Mouse (Mus musculus): ENCODE results near the gene Gpr108. TPM values are rescaled to one million over a fixed set of nuclear protein-coding genes. Genes with fewer than 3 reads are reported as not detected.

The Gpr108 gene
- polyA plus RNA-seq (2014; fragmentation: Nextera tagmentation; extraction: Ambion mirVana) = 27.4 and 29.0 TPM in 2 replicates

DNA sequence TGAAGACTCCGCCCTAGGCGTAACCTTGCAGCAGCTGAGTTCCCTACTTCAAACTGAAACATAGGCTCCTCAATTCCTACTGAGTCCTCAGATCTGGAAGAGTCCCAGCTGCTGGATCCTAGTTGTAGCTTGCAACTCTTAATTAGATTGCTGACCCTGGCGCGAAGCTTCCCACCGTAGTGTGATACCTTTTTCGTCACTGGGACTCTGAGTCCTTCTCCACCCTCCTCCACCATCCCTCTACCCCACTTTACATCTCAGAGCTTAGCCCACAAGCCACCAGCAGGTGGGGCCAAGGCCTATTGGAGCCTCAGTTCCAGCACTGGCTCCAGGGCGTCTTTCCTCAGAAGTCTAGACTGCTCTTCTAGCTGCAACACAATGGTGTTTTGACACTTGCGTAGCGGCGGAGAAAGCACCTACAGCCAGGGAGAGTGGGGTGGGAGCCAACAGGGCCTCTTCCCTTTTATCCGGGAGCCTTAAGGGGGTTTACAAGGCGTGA, at the start of gene Gpr108:
Gene Gpr108, minus strand, starts transcription at position 246 of the 499 bp plus-strand sequence.
- Histone ChIP-seq H3K4me2 (ENCODE audit: low read length) (peak within 1 kb of the TSS; percentile 96), H3K36me3 (ENCODE audit: control insufficient read depth, insufficient read depth, low read length) (peaks cover 16% of the 10 kb centered on the region), H3K4me1 (ENCODE audit: control insufficient read depth in 2 of 2, insufficient read depth in 2 of 2, low read length in 2 of 2) (peaks cover 13 to 20% of the 10 kb centered on the region in 2 experiments), H3K4me3 (ENCODE audit: control insufficient read depth in 1 of 2, insufficient read depth in 1 of 2, low read depth in 1 of 2, low read length in 2 of 2) (peak within 1 kb of the TSS; percentile 77 to 89), H3K9me3 (ENCODE audit: control insufficient read depth, low read length) (no peaks in the 10 kb centered on the region), H3K27ac (replicated peaks in 1 of 2; ENCODE audit: control insufficient read depth in 1 of 2, insufficient read depth in 1 of 2, low read depth in 2 of 2, low read length in 2 of 2) (peak within 1 kb of the TSS; percentile 91 to 95), H3K27me3 (ENCODE audit: control insufficient read depth, insufficient read depth, low read length) (no peaks in the 10 kb centered on the region), H3K9ac (ENCODE audit: low read length) (peak within 1 kb of the TSS; percentile 84)
- peak; percentile 64 for ATAC-seq (ENCODE audit: insufficient number of reproducible peaks, insufficient read depth, low FRiP score, low read depth)
- 2% methylated on average over 12 of the region's 12 CpGs for WGBS

- H3K9me3 ChIP-seq (ENCODE audit: control insufficient read depth, low read length) = no peaks in the 10 kb centered on the region
- no peak overlapping the region for H3K4me2 ChIP-seq (ENCODE audit: low read length)
- H3K4me3 ChIP-seq (ENCODE audit: control insufficient read depth in 1 of 2, insufficient read depth in 1 of 2, low read depth in 1 of 2, low read length in 2 of 2) = no peak overlapping the region
- H3K9ac ChIP-seq (ENCODE audit: low read length) = no peak overlapping the region
- H3K36me3 ChIP-seq (ENCODE audit: control insufficient read depth, insufficient read depth, low read length) = no peaks in the 10 kb centered on the region
- WGBS = 82% methylated on average over 12 of the region's 12 CpGs
- no peak for ATAC-seq (ENCODE audit: insufficient number of reproducible peaks, insufficient read depth, low FRiP score, low read depth)
- no peaks in the 10 kb centered on the region for H3K4me1 ChIP-seq (ENCODE audit: control insufficient read depth in 2 of 2, insufficient read depth in 2 of 2, low read length in 2 of 2)
- no peak overlapping the region for H3K27ac ChIP-seq (replicated peaks in 1 of 2; ENCODE audit: control insufficient read depth in 1 of 2, insufficient read depth in 1 of 2, low read depth in 2 of 2, low read length in 2 of 2)
- H3K27me3 ChIP-seq (ENCODE audit: control insufficient read depth, insufficient read depth, low read length) = no peaks in the 10 kb centered on the region
These were observed 48.8 kb upstream of the Gpr108 start for GRCm38 (mm10) chr17:57297040-57297439.

DNA sequence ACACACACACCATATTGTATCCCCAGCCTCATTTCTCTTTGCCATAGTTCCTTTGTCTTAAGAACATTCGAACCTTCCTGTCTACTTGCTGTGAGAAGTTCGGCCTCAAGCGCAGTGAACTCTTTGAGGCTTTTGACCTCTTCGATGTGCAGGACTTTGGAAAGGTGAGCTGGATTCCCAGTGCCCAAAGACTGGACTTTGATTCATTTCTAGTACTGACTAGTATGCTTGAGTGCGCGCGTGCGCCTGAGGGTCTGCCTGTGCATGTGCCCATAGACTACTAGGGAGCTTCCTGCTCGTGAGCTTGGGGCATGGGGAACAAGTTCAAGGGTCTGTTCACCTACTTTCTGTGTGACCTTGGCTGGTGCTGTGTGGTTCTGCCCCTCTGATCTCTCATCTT, 47.7 kb upstream of the Gpr108 start:
- H3K36me3 ChIP-seq (ENCODE audit: control insufficient read depth, insufficient read depth, low read length) = no peaks in the 10 kb centered on the region
- 90% methylated on average over 9 of the region's 9 CpGs for WGBS
- no peak for ATAC-seq (ENCODE audit: insufficient number of reproducible peaks, insufficient read depth, low FRiP score, low read depth)

DNA sequence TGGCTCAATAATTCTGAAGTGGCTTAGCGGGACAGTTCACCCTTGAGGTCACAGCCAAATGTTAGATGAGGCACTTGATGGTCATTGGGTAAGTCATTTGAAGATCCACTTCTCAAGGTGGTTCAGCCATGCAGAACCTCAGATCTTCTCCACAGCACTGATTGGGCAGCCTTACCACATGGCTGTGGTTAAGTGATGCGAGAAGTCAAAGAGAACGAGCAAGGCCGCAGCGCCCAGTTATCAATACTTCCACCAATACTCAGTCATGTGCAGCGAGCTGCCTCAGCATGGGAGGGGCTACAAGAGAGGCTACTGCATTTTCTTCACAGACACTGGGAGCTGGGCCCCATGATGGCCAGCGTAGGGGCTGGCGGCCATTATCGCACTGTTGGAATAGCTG, 44.7 kb upstream of the Gpr108 start:
- Histone ChIP-seq H3K27ac (replicated peaks in 1 of 2; ENCODE audit: control insufficient read depth in 1 of 2, insufficient read depth in 1 of 2, low read depth in 2 of 2, low read length in 2 of 2) (no peak overlapping the region), H3K4me2 (ENCODE audit: low read length) (no peak overlapping the region), H3K9me3 (ENCODE audit: control insufficient read depth, low read length) (no peaks in the 10 kb centered on the region), H3K4me3 (ENCODE audit: control insufficient read depth in 1 of 2, insufficient read depth in 1 of 2, low read depth in 1 of 2, low read length in 2 of 2) (no peak overlapping the region), H3K36me3 (ENCODE audit: control insufficient read depth, insufficient read depth, low read length) (no peaks in the 10 kb centered on the region), H3K9ac (ENCODE audit: low read length) (no peak overlapping the region), H3K4me1 (ENCODE audit: control insufficient read depth in 2 of 2, insufficient read depth in 2 of 2, low read length in 2 of 2) (peaks cover 0 to 3% of the 10 kb centered on the region in 2 experiments; a peak in 1 of 4 replicates), H3K27me3 (ENCODE audit: control insufficient read depth, insufficient read depth, low read length) (no peaks in the 10 kb centered on the region)
- ATAC-seq (ENCODE audit: insufficient number of reproducible peaks, insufficient read depth, low FRiP score, low read depth) = no peak
- WGBS = 92% methylated on average over 9 of the region's 9 CpGs

More for the DNA sequence above, 47.7 kb upstream of the Gpr108 start:
- no peaks in the 10 kb centered on the region for H3K27me3 ChIP-seq (ENCODE audit: control insufficient read depth, insufficient read depth, low read length)
- no peak overlapping the region for H3K27ac ChIP-seq (replicated peaks in 1 of 2; ENCODE audit: control insufficient read depth in 1 of 2, insufficient read depth in 1 of 2, low read depth in 2 of 2, low read length in 2 of 2)
- no peak overlapping the region for H3K9ac ChIP-seq (ENCODE audit: low read length)
- no peak overlapping the region for H3K4me3 ChIP-seq (ENCODE audit: control insufficient read depth in 1 of 2, insufficient read depth in 1 of 2, low read depth in 1 of 2, low read length in 2 of 2)
- no peak overlapping the region for H3K4me2 ChIP-seq (ENCODE audit: low read length)
- no peaks in the 10 kb centered on the region for H3K4me1 ChIP-seq (ENCODE audit: control insufficient read depth in 2 of 2, insufficient read depth in 2 of 2, low read length in 2 of 2)
- no peaks in the 10 kb centered on the region for H3K9me3 ChIP-seq (ENCODE audit: control insufficient read depth, low read length)

DNA sequence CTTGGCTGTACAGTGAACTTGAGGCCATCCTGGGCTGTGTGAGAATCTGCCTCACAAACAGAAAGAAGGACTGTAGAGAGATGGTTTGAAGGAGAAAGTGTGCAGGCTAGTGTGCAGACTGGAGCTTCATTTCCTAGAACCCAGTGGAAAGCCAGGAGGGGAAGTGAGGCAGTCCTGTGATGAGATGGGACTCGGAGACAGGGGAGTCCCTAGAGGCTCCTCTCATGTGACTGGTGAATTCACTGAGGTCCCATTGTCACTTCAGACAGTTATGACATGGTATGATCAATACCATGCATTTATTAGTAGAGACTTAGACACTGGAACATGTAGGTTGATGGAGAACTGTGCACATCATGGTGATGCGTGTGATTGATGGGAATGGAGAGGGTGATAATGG, 44.1 kb upstream of the Gpr108 start:
- Histone ChIP-seq H3K9me3 (ENCODE audit: control insufficient read depth, low read length) (no peaks in the 10 kb centered on the region), H3K27me3 (ENCODE audit: control insufficient read depth, insufficient read depth, low read length) (no peaks in the 10 kb centered on the region), H3K4me2 (ENCODE audit: low read length) (no peak overlapping the region), H3K4me1 (ENCODE audit: control insufficient read depth in 2 of 2, insufficient read depth in 2 of 2, low read length in 2 of 2) (peaks cover 0 to 3% of the 10 kb centered on the region in 2 experiments; a peak in 1 of 4 replicates), H3K9ac (ENCODE audit: low read length) (no peak overlapping the region), H3K4me3 (ENCODE audit: control insufficient read depth in 1 of 2, insufficient read depth in 1 of 2, low read depth in 1 of 2, low read length in 2 of 2) (no peak overlapping the region), H3K36me3 (ENCODE audit: control insufficient read depth, insufficient read depth, low read length) (no peaks in the 10 kb centered on the region), H3K27ac (replicated peaks in 1 of 2; ENCODE audit: control insufficient read depth in 1 of 2, insufficient read depth in 1 of 2, low read depth in 2 of 2, low read length in 2 of 2) (no peak overlapping the region)
- 86% methylated on average over 2 of the region's 2 CpGs for WGBS
- ATAC-seq (ENCODE audit: insufficient number of reproducible peaks, insufficient read depth, low FRiP score, low read depth) = no peak

- Histone ChIP-seq H3K36me3 (ENCODE audit: control insufficient read depth, insufficient read depth, low read length) (no peaks in the 10 kb centered on the region), H3K27me3 (ENCODE audit: control insufficient read depth, insufficient read depth, low read length) (no peaks in the 10 kb centered on the region), H3K27ac (replicated peaks in 1 of 2; ENCODE audit: control insufficient read depth in 1 of 2, insufficient read depth in 1 of 2, low read depth in 2 of 2, low read length in 2 of 2) (peak overlapping the region; percentile 44 to 49; a peak in 3 of 4 replicates), H3K4me1 (ENCODE audit: control insufficient read depth in 2 of 2, insufficient read depth in 2 of 2, low read length in 2 of 2) (peaks cover 0 to 3% of the 10 kb centered on the region in 2 experiments; a peak in 1 of 4 replicates), H3K4me3 (ENCODE audit: control insufficient read depth in 1 of 2, insufficient read depth in 1 of 2, low read depth in 1 of 2, low read length in 2 of 2) (no peak overlapping the region), H3K4me2 (ENCODE audit: low read length) (peak overlapping the region; percentile 0; the same call in 1 of the 2 replicates), H3K9ac (ENCODE audit: low read length) (no peak overlapping the region), H3K9me3 (ENCODE audit: control insufficient read depth, low read length) (no peaks in the 10 kb centered on the region)
- WGBS = 50% methylated on average over 7 of the region's 7 CpGs
- ATAC-seq (ENCODE audit: insufficient number of reproducible peaks, insufficient read depth, low FRiP score, low read depth) = no peak
These were observed 42.4 kb upstream of the Gpr108 start for GRCm38 (mm10) chr17:57290671-57291055.

- Histone ChIP-seq H3K4me3 (ENCODE audit: control insufficient read depth in 1 of 2, insufficient read depth in 1 of 2, low read depth in 1 of 2, low read length in 2 of 2) (no peak overlapping the region), H3K4me2 (ENCODE audit: low read length) (peak overlapping the region; percentile 0; the same call in 1 of the 2 replicates), H3K27me3 (ENCODE audit: control insufficient read depth, insufficient read depth, low read length) (no peaks in the 10 kb centered on the region), H3K27ac (replicated peaks in 1 of 2; ENCODE audit: control insufficient read depth in 1 of 2, insufficient read depth in 1 of 2, low read depth in 2 of 2, low read length in 2 of 2) (peak overlapping the region; percentile 49 to 53), H3K9ac (ENCODE audit: low read length) (no peak overlapping the region), H3K36me3 (ENCODE audit: control insufficient read depth, insufficient read depth, low read length) (no peaks in the 10 kb centered on the region), H3K4me1 (ENCODE audit: control insufficient read depth in 2 of 2, insufficient read depth in 2 of 2, low read length in 2 of 2) (peaks cover 0 to 3% of the 10 kb centered on the region in 2 experiments; a peak in 1 of 4 replicates), H3K9me3 (ENCODE audit: control insufficient read depth, low read length) (no peaks in the 10 kb centered on the region)
- 65% methylated on average over 9 of the region's 9 CpGs for WGBS
- no peak for ATAC-seq (ENCODE audit: insufficient number of reproducible peaks, insufficient read depth, low FRiP score, low read depth)
These were observed 41.9 kb upstream of the Gpr108 start for GRCm38 (mm10) chr17:57290001-57290670.

Measured in heart, embryonic 14.5 days (tissue).